Comparison of ENCODE assay signal across 7 mouse cellular contexts in the genomic region with DNA sequence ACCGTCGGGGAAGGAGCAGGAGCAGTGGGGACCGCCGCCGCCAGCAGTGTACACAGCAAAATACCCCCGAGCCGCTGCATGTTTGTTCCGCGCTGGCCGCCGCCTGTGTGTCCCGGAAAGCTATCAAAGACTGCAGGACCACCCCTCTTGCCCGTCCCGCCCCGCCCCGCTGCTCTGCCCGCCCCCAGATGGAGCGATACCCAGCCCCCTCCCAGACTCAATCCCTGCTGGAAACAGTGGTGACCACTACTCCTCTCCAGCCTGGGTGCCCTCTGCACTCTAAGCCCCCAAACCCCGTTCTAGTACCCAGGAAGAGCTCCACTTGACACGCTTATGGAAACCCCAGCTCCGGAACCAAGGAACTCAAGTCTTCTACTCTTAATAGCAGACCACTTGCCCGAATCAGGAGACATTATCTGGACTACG. TPM values are rescaled to one million over a fixed set of nuclear protein-coding genes. Genes with fewer than 3 reads are reported as not detected.
DNase-seq lines count a peak whose midpoint lies in the region; ATAC-seq lines count a peak whose summit lies in the region.

No protein-coding gene starts in this region.

- peak overlapping the region; percentile 63 for H3K27ac ChIP-seq in embryonic facial prominence, embryonic 14.5 days (replicated peaks; ENCODE audit: low read depth, low read length)
- H3K27ac ChIP-seq in intestine, embryonic 15.5 days, result peak overlapping the region; percentile 58

- H3K36me3 ChIP-seq in embryonic facial prominence, embryonic 14.5 days (ENCODE audit: control insufficient read depth, insufficient read depth, low read length), result no peaks in the 10 kb centered on the region
- no peaks in the 10 kb centered on the region for H3K36me3 ChIP-seq in intestine, embryonic 15.5 days

- no peaks in the 10 kb centered on the region for H3K27me3 ChIP-seq in embryonic facial prominence, embryonic 14.5 days (replicated peaks; ENCODE audit: control insufficient read depth, insufficient read depth, low read length)
- no peaks in the 10 kb centered on the region for H3K27me3 ChIP-seq in intestine, embryonic 15.5 days (replicated peaks)

- H3K4me1 ChIP-seq in embryonic facial prominence, embryonic 14.5 days (ENCODE audit: control insufficient read depth, insufficient read depth, low read length), result peaks cover 26% of the 10 kb centered on the region
- H3K4me1 ChIP-seq in intestine, embryonic 15.5 days (replicated peaks), result peaks cover 14% of the 10 kb centered on the region; the same call in 1 of the 2 replicates

- 0% methylated on average over 15 of the region's 23 CpGs for WGBS in embryonic facial prominence, embryonic 14.5 days
- 1% methylated on average over 23 of the region's 23 CpGs for WGBS in intestine, embryonic 15.5 days

- peak; percentile 62 for ATAC-seq in embryonic facial prominence, embryonic 14.5 days (ENCODE audit: low read depth)
- peak; percentile 63 for ATAC-seq in intestine, embryonic 15.5 days

- H3K4me2 ChIP-seq in embryonic facial prominence, embryonic 14.5 days (ENCODE audit: low read depth, low read length), result peak overlapping the region; percentile 60
- H3K4me2 ChIP-seq in intestine, embryonic 15.5 days (replicated peaks), result peak overlapping the region; percentile 73

- peak overlapping the region; percentile 50 for H3K4me3 ChIP-seq in embryonic facial prominence, embryonic 14.5 days (ENCODE audit: low read depth, low read length)
- peak overlapping the region; percentile 50 for H3K4me3 ChIP-seq in intestine, embryonic 15.5 days (replicated peaks)

- DNase-seq in ovary, postnatal 36 days (ENCODE audit: low spot score), result peak; percentile 41
- no peak for DNase-seq in ovary, adult 18-20 months (ENCODE audit: low spot score)
- peak; percentile 68 for DNase-seq in embryonic facial prominence, embryonic 14.5 days (ENCODE audit: low spot score)
- DNase-seq in lung, postnatal 4 days, result peak; percentile 51 to 75
- DNase-seq in frontal cortex, postnatal 25 days (ENCODE audit: low spot score in 2 of 2), result no peak
- DNase-seq in layer of hippocampus, postnatal 25 days (ENCODE audit: extremely low spot score in 1 of 2, low spot score in 1 of 2), result no peak

- H3K9ac ChIP-seq in embryonic facial prominence, embryonic 14.5 days (ENCODE audit: low read depth, low read length), result peak overlapping the region; percentile 70
- H3K9ac ChIP-seq in intestine, embryonic 15.5 days, result peak overlapping the region; percentile 51

- no peaks in the 10 kb centered on the region for H3K9me3 ChIP-seq in embryonic facial prominence, embryonic 14.5 days (ENCODE audit: control insufficient read depth, low read length)
- H3K9me3 ChIP-seq in intestine, embryonic 15.5 days, result no peaks in the 10 kb centered on the region

RNA-seq across cellular contexts. Expression of gene Dkk3, which starts 0.5 kb away (rescaled TPM):
- polyA plus RNA-seq in embryonic facial prominence, embryonic 14.5 days (2014; fragmentation: Nextera tagmentation; extraction: Ambion mirVana), result 54.7 and 55.0 TPM in 2 replicates
- 26.0 and 27.1 TPM in 2 replicates for polyA plus RNA-seq in intestine, embryonic 15.5 days (2015; fragmentation: Nextera tagmentation; extraction: Ambion mirVana)
- 100 to 1,000 TPM; 218 to 244 TPM for total RNA-seq in layer of hippocampus, postnatal 25 days (2021)

Comparison
In these comparisons a context has a peak if more than half of its experiments do, and no peak if none do; other contexts are left out.
1. DNase-seq: peak in ovary, postnatal 36 days (single experiment), embryonic facial prominence, embryonic 14.5 days (single experiment) and lung, postnatal 4 days (2 of 2); none in ovary, adult 18-20 months (single experiment), frontal cortex, postnatal 25 days (0 of 2) and layer of hippocampus, postnatal 25 days (0 of 2).